Mouse (Mus musculus) megakaryocyte-erythroid progenitor cell, adult 5 weeks (primary cell): Measurements from ENCODE around the gene Gm8765. TPM values are rescaled to one million over a fixed set of nuclear protein-coding genes. Genes with fewer than 3 reads are reported as not detected.

Experiments used
- polyA plus RNA-seq: library from polyadenylated mRNA; stranded (reverse); fragments of >175 nt; gene quantifications from 2 replicates; pipeline ENCODE4 v1.2.3, GENCODE M21; 2012

Gene Gm8765
- 0.02 and 0.03 TPM in 2 replicates for polyA plus RNA-seq

DNA sequence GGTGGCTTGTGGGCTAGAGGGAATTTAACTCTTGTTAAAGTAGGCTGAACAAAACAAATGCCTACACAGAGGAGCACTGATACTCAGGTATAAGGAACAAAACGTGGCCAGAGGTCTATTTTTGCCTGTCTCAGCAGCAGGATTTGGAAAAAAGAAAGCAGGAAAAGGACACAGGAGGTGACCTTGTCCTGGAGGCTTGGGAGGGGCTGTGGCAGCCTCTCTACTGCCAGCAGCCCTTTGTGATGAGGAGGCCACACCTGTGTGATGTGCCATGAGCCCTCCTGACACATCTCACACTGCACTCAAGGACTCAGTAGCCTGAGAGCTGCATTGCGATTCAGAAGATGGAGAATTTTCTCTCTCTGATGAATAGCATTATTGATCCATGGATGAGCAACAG, at the start of gene Gm8765:
Gene Gm8765, plus strand, starts transcription at position 301 of the 400 bp plus-strand sequence.

Other genes with a start within 250 kb of the Gm8765 start
- gene Nutm2, start 231.0 kb upstream of the Gm8765 start, polyA plus RNA-seq, result not detected in 2 replicates
- gene Gm904, start 55.1 kb upstream of the Gm8765 start, polyA plus RNA-seq, result not detected in 2 replicates